Comparison of ENCODE assay signal across 10 mouse cellular contexts in the genomic region with DNA sequence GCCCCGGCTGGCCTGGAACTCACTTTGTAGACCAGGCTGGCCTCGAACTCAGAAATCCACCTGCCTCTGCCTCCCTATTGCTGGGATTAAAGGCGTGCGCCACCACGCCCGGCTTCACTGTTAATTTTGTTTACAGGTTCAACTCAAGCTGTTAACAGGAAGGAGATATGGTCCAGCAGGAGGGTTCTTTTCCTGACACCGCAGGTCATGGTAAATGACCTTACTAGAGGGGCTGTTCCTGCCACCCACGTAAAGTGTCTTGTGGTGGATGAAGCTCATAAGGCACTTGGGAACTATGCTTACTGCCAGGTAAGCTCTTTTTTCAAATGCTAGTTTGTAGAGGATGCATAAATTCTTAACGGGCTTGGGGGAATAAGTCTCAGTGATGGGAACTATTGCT. TPM values are rescaled to one million over a fixed set of nuclear protein-coding genes. Genes with fewer than 3 reads are reported as not detected.
A peak's percentile ranks its signal among the peaks of the same experiment; 100 is the strongest.
DNase-seq lines count a peak whose midpoint lies in the region; ATAC-seq and TF ChIP-seq lines count a peak whose summit lies in the region.
"Had no signal": no experiment of that assay in that cellular context is flagged by ENCODE, and none has a peak within 500 bp of the region (broad histone marks: within the 10 kb centered on the region; RNA-seq: fewer than 3 reads in every experiment).

No protein-coding gene starts in this region.

- no peak overlapping the region for H3K9ac ChIP-seq in lung, embryonic 15.5 days
- no peak overlapping the region for H3K9ac ChIP-seq in forebrain, embryonic 11.5 days (ENCODE audit: low read length)
- peak overlapping the region; percentile 89 for H3K9ac ChIP-seq in limb, embryonic 13.5 days
- no peak overlapping the region for H3K9ac ChIP-seq in neural tube, embryonic 14.5 days (replicated peaks; ENCODE audit: low read depth, low read length)

- H3K4me2 ChIP-seq in lung, embryonic 15.5 days = peak overlapping the region; percentile 58
- peak overlapping the region; percentile 67; the same call in 1 of the 2 replicates for H3K4me2 ChIP-seq in forebrain, embryonic 11.5 days (ENCODE audit: low read depth, low read length, severe bottlenecking)
- H3K4me2 ChIP-seq in limb, embryonic 13.5 days (replicated peaks) = peak overlapping the region; percentile 88
- peak overlapping the region; percentile 60 for H3K4me2 ChIP-seq in neural tube, embryonic 14.5 days (ENCODE audit: low read depth, low read length)

- 64% methylated on average over 9 of the region's 9 CpGs for WGBS in lung, embryonic 15.5 days
- 63% methylated on average over 9 of the region's 9 CpGs for WGBS in lung, adult 2 months
- 85% methylated on average over 9 of the region's 9 CpGs for WGBS in forebrain, embryonic 11.5 days
- 74% methylated on average over 9 of the region's 9 CpGs for WGBS in limb, embryonic 13.5 days
- 84% methylated on average over 9 of the region's 9 CpGs for WGBS in neural tube, embryonic 14.5 days

- DNase-seq in lung, adult 2 months = no peak
- DNase-seq in forebrain, embryonic 11.5 days (ENCODE audit: low spot score) = no peak
- DNase-seq in urinary bladder, postnatal 25 days (ENCODE audit: low spot score) = no peak
- no peak for DNase-seq in embryo, embryonic 10.5 days (ENCODE audit: low spot score)
- DNase-seq in left cerebral cortex, adult 8-10 months (ENCODE audit: low spot score in 2 of 2) = no peak
- DNase-seq: cerebellum, adult 2 months; kidney, adult 9 months had no signal

- peak overlapping the region; percentile 75 for H3K4me3 ChIP-seq in lung, embryonic 15.5 days
- H3K4me3 ChIP-seq in lung, adult 2 months (replicated peaks; ENCODE audit: extremely low read depth, low read depth, low read length) = no peak overlapping the region
- H3K4me3 ChIP-seq in forebrain, embryonic 11.5 days (ENCODE audit: low read depth, low read length) = peak overlapping the region; percentile 87; the same call in 1 of the 2 replicates
- H3K4me3 ChIP-seq in limb, embryonic 13.5 days = peak overlapping the region; percentile 84
- H3K4me3 ChIP-seq in neural tube, embryonic 14.5 days (ENCODE audit: low read depth, low read length) = no peak overlapping the region

- no peak for ATAC-seq in lung, embryonic 15.5 days (ENCODE audit: borderline replicate concordance, extremely low read depth, low FRiP score, low TSS enrichment)
- ATAC-seq in forebrain, embryonic 11.5 days (replicated peaks; ENCODE audit: low FRiP score) = no peak
- no peak for ATAC-seq in limb, embryonic 13.5 days (ENCODE audit: low FRiP score, low read depth)
- no peak for ATAC-seq in neural tube, embryonic 14.5 days (ENCODE audit: low read depth)

- peaks cover 6% of the 10 kb centered on the region; the same call in 1 of the 2 replicates for H3K36me3 ChIP-seq in lung, embryonic 15.5 days
- H3K36me3 ChIP-seq in forebrain, embryonic 11.5 days (ENCODE audit: control insufficient read depth, insufficient read depth, low read length) = no peaks in the 10 kb centered on the region; the same call in 1 of the 2 replicates
- peaks cover 8% of the 10 kb centered on the region for H3K36me3 ChIP-seq in limb, embryonic 13.5 days
- no peaks in the 10 kb centered on the region for H3K36me3 ChIP-seq in neural tube, embryonic 14.5 days (ENCODE audit: control insufficient read depth, insufficient read depth, low read length)

- H3K9me3 ChIP-seq in lung, embryonic 15.5 days = no peaks in the 10 kb centered on the region
- no peaks in the 10 kb centered on the region for H3K9me3 ChIP-seq in forebrain, embryonic 11.5 days (ENCODE audit: control insufficient read depth, low read length)
- no peaks in the 10 kb centered on the region for H3K9me3 ChIP-seq in limb, embryonic 13.5 days
- no peaks in the 10 kb centered on the region for H3K9me3 ChIP-seq in neural tube, embryonic 14.5 days (ENCODE audit: control insufficient read depth, low read length)

- no peaks in the 10 kb centered on the region for H3K27me3 ChIP-seq in lung, embryonic 15.5 days
- H3K27me3 ChIP-seq in forebrain, embryonic 11.5 days (ENCODE audit: control insufficient read depth, insufficient read depth, low read length) = no peaks in the 10 kb centered on the region
- H3K27me3 ChIP-seq in limb, embryonic 13.5 days = no peaks in the 10 kb centered on the region
- no peaks in the 10 kb centered on the region for H3K27me3 ChIP-seq in neural tube, embryonic 14.5 days (ENCODE audit: control insufficient read depth, insufficient read depth, low read length)

- TF ChIP-seq POLR2A in lung, adult 2 months (IDR thresholded peaks at IDR 0.05; ENCODE audit: borderline replicate concordance, extremely low read depth, low read depth, low read length) = no peak

- H3K27ac ChIP-seq in lung, embryonic 15.5 days = no peak overlapping the region
- H3K27ac ChIP-seq in forebrain, embryonic 11.5 days (ENCODE audit: low read depth, low read length) = no peak overlapping the region
- H3K27ac ChIP-seq in limb, embryonic 13.5 days = no peak overlapping the region
- H3K27ac ChIP-seq in neural tube, embryonic 14.5 days (ENCODE audit: low read depth, low read length) = no peak overlapping the region

- peaks cover 29% of the 10 kb centered on the region for H3K4me1 ChIP-seq in lung, embryonic 15.5 days
- H3K4me1 ChIP-seq in lung, adult 2 months (ENCODE audit: control insufficient read depth, insufficient read depth, low read length) = peaks cover 3% of the 10 kb centered on the region
- 0 out of 2 replicates have a peak, but pooled peaks cover 6% of the 10 kb centered on the region for H3K4me1 ChIP-seq in forebrain, embryonic 11.5 days (replicated peaks; ENCODE audit: control insufficient read depth, insufficient read depth, low read length)
- peaks cover 30% of the 10 kb centered on the region for H3K4me1 ChIP-seq in limb, embryonic 13.5 days
- peaks cover 24% of the 10 kb centered on the region for H3K4me1 ChIP-seq in neural tube, embryonic 14.5 days (ENCODE audit: control insufficient read depth, insufficient read depth, low read length)

- no peak for TF ChIP-seq CTCF in lung, adult 2 months (IDR thresholded peaks at IDR 0.05; ENCODE audit: insufficient read depth, low read length)

RNA-seq across cellular contexts. Expression of a gene that starts 1.5 kb away (rescaled TPM):
- 11.3 and 13.4 TPM in 2 replicates for polyA plus RNA-seq in lung, embryonic 15.5 days (2015; fragmentation: Nextera tagmentation; extraction: Ambion mirVana)
- polyA plus RNA-seq in lung, adult 2 months (2012; rRNA removed) = 1.1 and 1.4 TPM in 2 replicates
- polyA plus RNA-seq in forebrain, embryonic 11.5 days (2014; fragmentation: Nextera tagmentation; extraction: Ambion mirVana) = 12.1 and 13.2 TPM in 2 replicates
- polyA plus RNA-seq in limb, embryonic 13.5 days (2015; fragmentation: Nextera tagmentation; extraction: Ambion mirVana) = 10.8 and 11.4 TPM in 2 replicates
- 9.3 and 11.4 TPM in 2 replicates for polyA plus RNA-seq in neural tube, embryonic 14.5 days (2014; fragmentation: Nextera tagmentation; extraction: Ambion mirVana)
- 10 to 100 TPM; 11.4 to 19.9 (median 15.4) TPM for total RNA-seq in left cerebral cortex, adult 8-10 months (2022)

RNA-seq across cellular contexts. Expression of a gene that starts 3.1 kb away (rescaled TPM):
- 339 and 373 TPM in 2 replicates for polyA plus RNA-seq in lung, embryonic 15.5 days (2015; fragmentation: Nextera tagmentation; extraction: Ambion mirVana)
- 23.4 and 23.8 TPM in 2 replicates for polyA plus RNA-seq in lung, adult 2 months (2012; rRNA removed)
- polyA plus RNA-seq in forebrain, embryonic 11.5 days (2014; fragmentation: Nextera tagmentation; extraction: Ambion mirVana) = 656 and 721 TPM in 2 replicates
- polyA plus RNA-seq in limb, embryonic 13.5 days (2015; fragmentation: Nextera tagmentation; extraction: Ambion mirVana) = 517 and 520 TPM in 2 replicates
- 397 and 407 TPM in 2 replicates for polyA plus RNA-seq in neural tube, embryonic 14.5 days (2014; fragmentation: Nextera tagmentation; extraction: Ambion mirVana)
- 100 to 1,000 TPM; 164 to 197 (median 165) TPM for total RNA-seq in left cerebral cortex, adult 8-10 months (2022)

RNA-seq across cellular contexts. Expression of a gene that starts 40.8 kb away (rescaled TPM):
- 52.6 and 53.6 TPM in 2 replicates for polyA plus RNA-seq in lung, embryonic 15.5 days (2015; fragmentation: Nextera tagmentation; extraction: Ambion mirVana)
- polyA plus RNA-seq in lung, adult 2 months (2012; rRNA removed) = 8.5 and 13.2 TPM in 2 replicates
- polyA plus RNA-seq in forebrain, embryonic 11.5 days (2014; fragmentation: Nextera tagmentation; extraction: Ambion mirVana) = 68.3 and 74.5 TPM in 2 replicates
- 68.1 and 71.7 TPM in 2 replicates for polyA plus RNA-seq in limb, embryonic 13.5 days (2015; fragmentation: Nextera tagmentation; extraction: Ambion mirVana)
- 61.3 and 64.4 TPM in 2 replicates for polyA plus RNA-seq in neural tube, embryonic 14.5 days (2014; fragmentation: Nextera tagmentation; extraction: Ambion mirVana)
- total RNA-seq in left cerebral cortex, adult 8-10 months (2022) = 10 to 100 TPM; 35.2 to 42.9 (median 36.9) TPM

Comparison
In these comparisons a context has a peak if more than half of its experiments do, and no peak if none do; other contexts are left out.
1. H3K4me3 ChIP-seq: peak in lung, embryonic 15.5 days (single experiment), forebrain, embryonic 11.5 days (single experiment) and limb, embryonic 13.5 days (single experiment); none in lung, adult 2 months (single experiment) and neural tube, embryonic 14.5 days (single experiment).
2. RNA of a gene that starts 3.1 kb away (polyA plus RNA-seq): 656 to 721 TPM in forebrain, embryonic 11.5 days, 517 to 520 TPM in limb, embryonic 13.5 days, 397 to 407 TPM in neural tube, embryonic 14.5 days and 339 to 373 TPM in lung, embryonic 15.5 days; 23.4 to 23.8 TPM in lung, adult 2 months; every median in the first group is over 10 times any median in the second.
3. Peak in every context shown above with its lines, with median percentiles within 50 percentile points of each other: H3K4me2 ChIP-seq.